Mouse (Mus musculus) frontal cortex, postnatal 36 days (tissue): ENCODE data around the gene Pin1rt1.
A peak's percentile ranks its signal among the peaks of the same experiment; 100 is the strongest.

Experiments used
- DNase-seq, 2 experiments: peaks; one replicate each; pipeline ENCODE4 v3.0.0; 2022; ENCODE audit warnings: low spot score in 2 of 2

The Pin1rt1 gene

GRCm38 (mm10) chr2:104716279-104716678 is at the start of gene Pin1rt1:
Pin1rt1 (minus strand) TSS chr2:104716379.
- DNase-seq: no peak

DNA sequence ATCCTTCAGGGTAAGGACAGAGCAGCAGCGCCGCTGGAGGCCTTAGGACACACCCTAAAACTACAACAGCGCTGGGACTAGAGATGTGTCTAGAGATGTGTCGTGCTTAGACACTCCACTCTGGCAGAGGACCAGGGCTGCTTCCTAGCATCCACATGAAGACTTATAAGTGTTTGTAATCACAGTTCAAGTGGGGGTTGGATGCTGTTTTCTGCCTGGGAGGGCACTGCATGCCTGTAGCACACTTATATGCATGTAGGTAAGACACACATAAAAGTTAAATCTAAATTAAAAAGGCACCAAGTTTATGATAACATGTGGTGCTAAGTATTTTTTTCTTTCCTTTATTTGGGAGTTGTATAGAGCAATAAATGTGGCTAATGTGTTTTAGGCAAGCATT is 47.8 kb upstream of the Pin1rt1 start:
- DNase-seq: no peak

GRCm38 (mm10) chr2:104763134-104763703 is 47.0 kb upstream of the Pin1rt1 start:
- no peak for DNase-seq

DNA sequence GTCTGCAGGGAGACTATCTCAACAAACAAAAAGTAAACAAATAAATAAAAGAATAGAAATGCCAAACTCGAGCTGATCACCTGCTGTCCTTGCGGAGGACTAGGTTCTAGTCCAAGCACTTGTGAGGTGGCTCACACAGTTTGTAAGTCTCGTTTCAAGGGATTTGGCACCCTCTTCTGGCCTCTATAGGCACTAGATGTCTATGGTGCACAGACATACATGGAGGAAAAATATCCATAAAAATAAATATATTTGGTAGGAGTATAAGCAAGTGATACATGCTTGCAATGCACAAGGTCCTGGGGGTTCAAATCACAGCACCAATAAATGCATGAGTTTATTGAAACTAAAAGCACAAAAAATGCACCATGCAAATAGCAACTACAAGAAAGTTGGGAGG is 34.4 kb upstream of the Pin1rt1 start:
- no peak for DNase-seq

DNA sequence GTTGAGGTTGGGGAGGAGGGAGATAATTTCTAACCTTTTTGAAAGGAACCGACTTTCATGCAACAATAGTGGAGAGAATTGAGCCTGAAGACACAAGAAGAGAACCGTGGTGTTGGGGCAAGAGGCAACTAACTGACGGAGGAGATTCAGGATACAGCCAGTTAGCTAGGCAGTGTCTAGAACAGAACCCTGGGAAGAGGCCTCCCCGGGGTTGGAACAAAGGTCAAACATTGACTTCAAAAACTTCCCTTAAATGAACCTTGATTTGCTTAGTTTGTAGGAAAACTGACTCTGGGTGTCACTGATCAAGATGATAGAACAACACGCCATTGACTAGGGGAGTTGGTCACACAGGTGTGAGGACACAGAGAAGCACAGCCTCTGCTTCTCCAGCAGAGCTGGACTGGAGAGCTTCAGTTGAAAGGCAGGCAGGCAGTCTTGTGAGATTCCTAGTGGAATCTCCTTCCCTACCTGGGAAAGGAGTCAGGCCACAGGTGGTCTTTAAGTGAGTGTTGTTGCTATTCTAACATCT is 32.5 kb upstream of the Pin1rt1 start:
- DNase-seq: no peak

GRCm38 (mm10) chr2:104746251-104746650 is 30.1 kb upstream of the Pin1rt1 start:
- DNase-seq: no peak

GRCm38 (mm10) chr2:104743971-104744370 is 27.8 kb upstream of the Pin1rt1 start:
- DNase-seq: no peak

DNA sequence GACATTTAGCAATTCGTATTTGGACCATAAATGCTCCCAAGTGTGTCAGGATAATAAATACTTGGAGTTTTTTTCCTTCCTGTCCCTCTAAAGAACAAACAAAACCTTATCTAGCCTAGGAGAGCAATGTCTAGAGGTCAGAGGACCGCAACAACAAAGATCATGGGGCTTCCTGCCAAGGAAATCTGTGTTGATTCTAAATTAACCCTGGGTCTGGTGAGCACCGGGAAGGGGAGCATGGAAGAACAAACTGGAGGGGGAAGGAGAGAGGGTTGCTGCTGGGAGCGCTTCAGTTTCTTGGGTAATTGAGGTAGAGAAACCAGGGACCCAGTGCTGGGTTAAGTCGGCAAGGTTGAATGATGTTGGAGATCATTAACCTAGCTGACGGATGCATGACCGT is 27.0 kb upstream of the Pin1rt1 start:
- no peak for DNase-seq

DNA sequence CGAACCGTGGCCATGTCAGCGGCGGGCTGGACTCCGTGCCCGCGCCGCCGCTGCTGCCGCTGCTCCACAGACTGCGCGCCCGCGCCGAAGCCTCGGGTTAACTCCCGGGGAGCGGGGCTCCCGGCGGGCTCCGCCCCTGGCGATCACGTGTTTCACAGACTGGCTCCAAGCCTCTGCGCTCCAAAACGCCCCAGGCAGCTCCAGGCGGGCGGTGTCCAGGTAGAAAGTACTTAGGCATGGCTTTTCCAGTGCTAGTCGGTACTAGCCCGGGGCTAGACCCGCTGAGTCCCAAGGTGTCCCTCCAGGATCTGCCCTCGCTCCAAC is 26.5 kb upstream of the Pin1rt1 start, which contains the start of gene Depdc7:
Depdc7 (minus strand) TSS at position 138 of the 324 bp plus-strand sequence.
- peak; percentile 78 to 81 for DNase-seq

- no peak for DNase-seq
Measured at GRCm38 (mm10) chr2:104741896-104742740, 25.9 kb upstream of the Pin1rt1 start.

GRCm38 (mm10) chr2:104741015-104741758 is 25.0 kb upstream of the Pin1rt1 start:
- DNase-seq: no peak

DNA sequence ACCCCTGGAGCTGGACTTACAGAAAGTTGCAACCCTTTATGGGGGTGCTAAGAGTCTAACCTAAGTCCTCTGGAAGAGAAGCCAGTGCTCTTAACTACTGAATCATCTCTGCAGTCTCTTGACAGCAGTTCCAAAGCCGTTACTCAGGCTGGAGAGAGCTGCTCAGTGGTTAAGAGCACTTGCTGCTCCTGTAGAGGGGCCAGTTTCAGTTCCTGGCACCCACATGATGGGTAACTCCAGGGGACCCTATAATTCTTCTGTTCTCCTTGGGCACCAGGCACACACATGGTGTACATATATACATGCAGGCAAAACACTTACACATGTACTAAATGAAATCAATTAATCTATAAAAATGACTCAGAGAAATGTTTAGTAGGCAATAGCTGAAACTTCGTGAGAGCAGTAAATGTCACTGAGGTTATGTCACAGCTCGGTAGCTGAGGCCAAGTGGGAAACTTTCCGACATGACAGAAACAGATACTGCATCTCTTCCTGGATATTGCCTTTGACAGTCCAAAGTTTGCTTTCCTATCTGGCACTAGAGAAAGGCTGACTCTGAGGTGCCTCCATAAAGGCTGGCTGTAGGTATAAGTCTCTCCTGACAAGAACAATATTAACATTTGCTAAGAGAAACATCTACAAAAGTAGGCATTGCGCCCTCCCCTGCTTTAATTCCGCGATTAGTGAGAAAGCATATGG is 24.2 kb upstream of the Pin1rt1 start:
- no peak for DNase-seq

DNA sequence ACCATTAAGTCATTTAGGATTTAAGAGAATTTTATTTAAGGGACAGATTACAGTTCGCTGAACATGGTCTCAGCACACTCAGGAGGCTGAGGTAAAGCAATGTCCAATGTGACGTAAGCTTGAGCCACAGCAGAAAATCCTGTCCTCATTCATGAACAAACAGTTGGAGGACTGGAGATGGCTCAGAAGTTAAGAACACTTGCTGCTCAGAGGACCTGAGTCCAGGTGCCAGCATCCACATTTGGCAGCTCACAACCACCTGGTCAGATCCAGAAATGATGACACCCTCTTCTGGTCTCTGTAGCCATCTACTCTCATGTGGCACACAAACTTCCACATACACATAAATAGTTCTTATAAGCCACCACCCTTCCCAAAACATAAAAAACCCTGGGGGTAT is 23.5 kb upstream of the Pin1rt1 start:
- no peak for DNase-seq

- DNase-seq: no peak
Measured at GRCm38 (mm10) chr2:104736241-104736640, 20.1 kb upstream of the Pin1rt1 start.

DNA sequence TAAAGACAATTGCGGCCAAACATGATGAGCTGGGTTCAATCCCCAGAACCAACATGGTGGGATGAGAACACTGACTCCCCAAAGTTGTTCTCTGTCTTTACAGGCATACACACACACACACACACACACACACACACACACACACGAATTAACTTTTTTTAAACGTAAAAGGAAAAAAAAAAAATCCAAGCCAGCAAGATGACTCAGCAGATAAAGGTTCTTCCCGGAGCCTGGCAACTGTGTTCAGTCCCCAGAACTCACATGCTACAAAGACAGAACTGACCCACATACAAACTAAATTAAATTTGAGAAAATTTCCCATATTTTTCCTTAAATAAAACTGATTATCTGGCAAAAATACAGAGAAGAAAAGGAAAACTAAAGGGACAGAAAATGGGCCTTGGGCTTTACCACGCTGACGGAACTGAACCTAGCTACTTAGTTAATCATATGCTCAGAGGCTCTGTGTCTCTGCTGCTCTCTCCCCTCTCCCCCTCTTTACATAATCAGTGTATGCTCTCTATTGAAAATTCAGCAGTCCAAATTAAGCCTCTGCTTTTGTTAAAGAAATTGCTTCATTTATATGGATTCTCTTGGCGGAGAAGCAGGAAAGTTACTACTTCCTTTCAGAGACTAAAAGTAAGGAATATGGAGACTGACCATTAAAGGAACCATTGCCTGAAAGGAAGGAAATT is 16.5 kb upstream of the Pin1rt1 start:
- DNase-seq: no peak

DNA sequence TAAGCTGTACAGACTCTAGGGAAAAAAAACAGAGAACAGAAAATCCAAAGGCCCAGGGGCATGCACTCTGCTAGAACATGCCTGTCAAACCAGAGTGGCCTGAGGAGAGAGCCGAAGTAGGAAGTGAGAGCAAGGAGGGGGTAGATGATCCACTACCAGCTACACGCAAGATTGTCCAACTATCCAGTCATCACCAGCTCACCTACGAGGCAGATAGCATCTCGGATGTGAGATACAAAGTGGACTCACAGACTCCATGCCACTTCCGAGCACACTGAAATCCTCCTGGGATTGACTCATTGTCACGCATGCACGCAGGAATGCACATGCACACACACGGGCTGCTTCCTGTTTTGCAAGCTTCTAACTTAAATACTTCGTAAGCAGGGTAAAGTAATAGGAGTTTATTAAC is 15.9 kb upstream of the Pin1rt1 start:
- no peak for DNase-seq

DNA sequence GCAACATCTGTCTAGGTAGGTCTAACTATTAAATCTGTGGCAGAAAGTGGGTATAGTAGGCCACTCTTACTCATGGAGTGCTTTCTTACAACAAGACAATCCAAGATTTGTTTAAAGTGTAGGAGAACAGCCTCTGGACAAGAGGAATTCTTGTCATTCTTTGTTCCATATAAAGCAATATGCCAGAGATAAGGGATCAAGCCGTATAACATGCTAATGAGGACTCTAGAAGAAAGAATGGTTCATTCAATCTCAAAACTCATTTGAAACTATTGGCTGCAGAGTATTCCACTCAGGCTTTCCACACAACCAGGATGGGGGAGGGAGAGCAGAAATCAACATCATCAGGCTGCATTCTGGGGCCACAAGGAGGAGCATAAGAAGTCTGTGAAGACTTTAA is 11.2 kb upstream of the Pin1rt1 start:
- DNase-seq: no peak

DNA sequence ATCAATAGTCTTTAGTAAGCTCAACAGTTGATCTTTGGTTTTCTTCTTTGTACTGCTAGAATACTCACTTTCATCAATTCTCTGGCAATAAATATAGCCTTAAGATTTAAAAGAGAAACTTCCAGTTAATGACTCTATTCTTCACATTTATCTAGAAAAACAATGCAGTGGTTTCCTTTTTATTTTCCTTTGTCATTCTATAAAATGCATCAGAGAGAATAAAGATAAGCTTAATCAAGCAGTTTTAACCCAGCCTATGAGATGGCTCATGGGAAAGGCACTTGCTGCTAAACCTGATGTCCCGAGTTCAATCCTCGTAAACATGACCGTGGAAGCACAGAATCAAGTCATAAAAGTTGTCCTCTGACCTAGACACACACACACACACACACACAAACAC is 5.8 kb upstream of the Pin1rt1 start:
- DNase-seq: no peak

- no peak for DNase-seq
Measured at GRCm38 (mm10) chr2:104717827-104718226, 1.6 kb upstream of the Pin1rt1 start.

- DNase-seq: no peak
Measured at GRCm38 (mm10) chr2:104717231-104717735, 1.1 kb upstream of the Pin1rt1 start.

DNA sequence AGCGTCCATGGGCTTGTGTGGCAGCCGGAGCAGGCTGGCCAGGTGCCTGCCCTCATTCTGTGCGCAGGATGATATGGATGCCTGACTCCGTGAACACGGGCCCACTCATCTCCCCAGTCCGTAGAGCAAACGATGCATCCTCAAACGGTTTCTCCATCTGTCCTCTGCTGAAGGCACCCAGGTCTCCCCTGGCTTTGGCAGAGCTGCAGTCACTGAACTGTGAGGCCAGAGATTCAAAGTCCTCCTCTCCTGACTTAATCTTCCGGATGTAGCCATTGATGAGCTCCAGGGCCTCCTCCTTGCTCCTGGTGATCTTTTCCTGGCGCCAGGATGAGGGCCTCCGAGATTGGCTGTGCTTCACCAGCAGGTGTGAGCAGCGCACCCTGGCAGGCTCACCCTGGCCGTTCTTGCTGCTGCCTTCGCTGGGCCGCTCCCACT is 1.9 kb downstream of the Pin1rt1 start:
- DNase-seq: no peak
